Mouse (Mus musculus) cerebral cortex, adult 2 months (tissue): ENCODE measurements around the gene Polr3a.

Experiments
- WGBS: fragments of 180-500 bp; shearing (Covaris S2); methylation state at CpG from one replicate; pipeline ENCODE4 v1.1.7; 2018; 5-methylcytosine and 5-hydroxymethylcytosine counted together

Gene Polr3a

DNA sequence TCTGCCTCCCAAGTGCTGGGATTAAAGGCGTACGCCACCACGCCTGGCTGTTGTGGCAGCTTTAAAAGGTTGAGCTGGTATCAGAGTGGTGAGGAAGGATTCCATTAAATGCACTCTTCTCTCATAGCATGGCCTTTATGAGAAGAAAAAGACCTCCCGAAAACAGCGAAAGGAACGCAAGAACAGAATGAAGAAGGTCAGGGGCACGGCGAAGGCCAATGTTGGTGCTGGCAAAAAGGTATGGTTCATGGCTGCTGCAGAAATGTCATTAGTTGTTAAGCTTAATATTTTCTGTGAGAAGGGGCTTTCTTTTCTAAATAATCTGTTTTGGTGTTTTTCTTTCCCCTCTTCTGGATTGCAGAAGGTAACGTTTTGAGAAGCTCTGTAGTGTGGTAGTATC lies 6.4 kb upstream of the Polr3a start:
- WGBS = 81% methylated on average over 9 of the region's 9 CpGs

DNA sequence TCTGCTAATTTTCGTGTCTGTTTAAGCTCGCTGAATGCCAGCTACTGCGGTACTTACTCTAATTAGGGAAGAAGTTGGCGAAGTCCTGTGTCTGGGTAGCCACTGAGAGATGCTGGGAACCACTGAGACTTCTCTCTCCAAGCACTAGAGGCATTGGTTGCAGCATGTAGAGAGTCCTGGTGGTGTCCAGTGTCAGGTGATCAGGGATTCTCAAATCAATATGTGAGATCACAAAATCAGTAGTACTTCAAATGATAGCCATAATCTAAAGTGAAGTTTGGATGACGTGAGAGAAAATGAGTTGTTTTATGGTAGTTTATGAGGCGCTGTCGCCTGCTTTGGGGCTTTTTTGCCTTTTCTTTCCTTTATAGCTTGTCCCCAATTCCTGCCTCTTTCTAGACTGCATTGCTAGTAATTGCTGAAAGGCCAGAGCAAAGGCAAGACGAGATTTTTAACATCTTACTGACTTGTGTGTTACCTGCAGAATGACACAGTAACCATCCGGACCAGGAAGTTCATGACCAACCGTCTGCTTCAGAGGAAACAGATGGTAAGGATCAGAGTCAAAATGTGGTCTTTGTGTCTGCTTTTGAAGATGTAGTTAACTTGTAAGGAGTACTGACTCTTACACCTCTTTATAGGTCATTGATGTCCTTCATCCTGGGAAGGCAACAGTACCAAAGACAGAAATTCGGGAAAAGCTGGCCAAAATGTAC lies 4.6 kb upstream of the Polr3a start:
- 5% methylated on average over 11 of the region's 11 CpGs for WGBS

DNA sequence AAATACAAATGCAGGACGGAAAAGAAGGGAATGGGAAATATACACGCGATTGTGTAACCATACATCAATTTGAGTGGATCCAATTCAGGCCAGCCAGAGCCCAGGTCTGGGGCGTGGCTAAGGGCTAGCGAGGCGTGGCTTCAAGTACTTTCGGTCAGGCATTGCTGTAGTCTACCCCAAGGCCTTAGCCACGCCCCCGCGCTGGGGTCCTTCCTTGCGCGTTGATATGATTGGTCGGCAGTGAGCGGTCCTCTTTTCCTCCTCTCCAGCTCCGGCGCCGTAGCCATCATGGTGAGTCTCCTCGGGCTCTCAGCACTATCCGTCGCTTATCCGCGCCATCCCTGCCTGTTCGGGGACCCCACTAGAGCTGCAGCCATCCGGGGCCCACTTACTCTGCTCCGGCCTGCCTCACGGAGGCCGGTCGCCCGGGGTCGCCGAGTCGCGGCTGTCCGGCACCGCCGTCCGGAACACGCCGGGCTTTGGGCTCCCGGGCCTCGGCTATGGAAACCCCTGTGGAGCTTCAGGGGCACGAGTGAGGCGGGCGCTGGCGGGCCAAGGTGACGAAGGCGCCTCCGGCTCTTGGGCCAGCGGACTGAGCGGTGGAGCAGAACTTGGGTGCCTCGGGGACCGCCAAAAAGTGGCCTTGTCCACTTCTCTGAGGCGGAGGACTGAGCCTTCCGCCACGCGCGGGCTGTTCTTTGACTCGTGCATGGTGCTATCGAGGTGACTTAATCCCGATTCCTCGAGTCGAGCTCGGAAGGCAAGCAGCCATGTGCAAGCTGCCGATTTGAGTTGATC lies 3.8 kb upstream of the Polr3a start:
- WGBS = under 1% methylated on average over 64 of the region's 64 CpGs

DNA sequence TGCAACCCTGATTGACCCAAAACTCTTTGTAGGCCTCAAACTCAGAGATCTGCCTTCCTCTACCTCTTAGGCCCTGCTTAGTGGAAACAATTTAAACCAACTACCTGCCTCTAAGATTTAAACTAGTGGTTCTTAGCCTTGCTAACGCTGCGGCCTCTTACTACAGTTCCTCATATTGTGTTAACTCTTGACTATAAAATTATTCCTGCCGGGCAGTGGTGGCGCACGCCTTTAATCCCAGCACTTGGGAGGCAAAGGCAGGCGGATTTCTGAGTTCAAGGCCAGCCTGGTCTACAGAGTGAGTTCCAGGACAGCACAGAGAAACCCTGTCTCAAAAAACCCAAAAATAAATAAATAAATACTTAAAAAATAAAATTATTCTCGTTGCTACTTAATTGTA lies 2.9 kb upstream of the Polr3a start:
- 84% methylated on average over 7 of the region's 7 CpGs for WGBS

DNA sequence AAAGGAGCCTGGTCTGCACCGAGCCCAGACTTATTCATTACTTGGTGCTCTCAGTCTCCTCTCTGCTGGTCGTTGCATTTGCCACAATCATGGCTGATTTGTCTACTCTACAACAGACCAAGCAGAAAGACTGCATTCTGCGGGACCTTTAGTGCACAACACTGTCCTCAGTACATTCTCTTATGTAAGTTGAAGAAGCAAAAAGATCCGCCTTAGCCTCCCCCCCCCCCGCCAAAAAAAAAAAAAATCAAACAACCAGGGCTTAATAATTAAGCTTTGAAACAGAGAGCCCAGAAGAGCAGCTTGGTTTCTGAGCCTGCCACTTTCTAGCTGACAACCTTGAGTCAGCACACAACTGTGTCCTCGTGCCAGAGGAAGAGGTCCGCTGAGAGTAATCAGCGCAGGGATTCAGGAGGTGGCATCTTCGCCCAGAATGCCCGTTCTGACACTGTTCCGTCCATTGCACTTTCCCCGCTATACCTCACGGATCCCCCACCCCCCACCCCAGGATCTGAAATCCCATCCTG lies 554 bp downstream of the Polr3a start:
- 4% methylated on average over 13 of the region's 13 CpGs for WGBS

DNA sequence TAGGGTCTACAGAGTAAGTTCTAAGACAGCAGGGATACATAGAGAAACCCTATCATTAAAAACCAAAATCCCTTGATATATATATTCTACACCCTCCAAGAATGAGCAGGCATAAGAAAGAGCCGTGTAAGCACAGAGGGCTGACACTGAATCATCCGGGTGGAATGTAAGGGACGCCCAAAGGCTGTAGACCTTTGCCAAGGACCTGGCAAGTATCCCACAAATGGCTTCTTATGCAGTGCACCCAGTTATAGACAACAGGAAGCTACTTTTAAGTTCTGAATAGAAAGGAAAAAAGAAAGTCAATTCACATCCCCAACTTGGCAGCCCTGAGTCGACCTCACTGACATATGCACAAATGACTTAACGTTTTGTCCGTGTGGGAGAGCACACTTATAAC lies 18.1 kb downstream of the Polr3a start:
- 74% methylated on average over 6 of the region's 6 CpGs for WGBS

DNA sequence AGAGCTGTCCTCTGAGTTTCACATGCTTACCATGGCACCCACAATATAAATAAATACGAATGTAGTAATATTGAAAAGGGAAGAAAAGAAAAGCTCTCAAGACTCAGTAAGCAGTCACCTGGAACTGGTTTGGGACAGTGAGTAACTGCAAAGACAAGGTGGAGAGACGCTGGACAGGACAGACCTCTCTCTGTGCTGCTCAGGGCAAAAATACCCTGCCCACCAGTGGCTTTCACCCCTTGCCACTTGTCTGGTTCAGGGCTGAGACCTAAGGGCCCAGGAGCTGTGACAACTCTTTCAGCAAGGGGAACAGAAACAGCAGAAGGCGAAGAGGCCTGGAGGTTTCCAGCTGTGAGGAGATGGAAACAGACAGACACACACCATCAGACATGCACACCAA lies 28.7 kb downstream of the Polr3a start:
- WGBS = 87% methylated on average over 3 of the region's 3 CpGs

DNA sequence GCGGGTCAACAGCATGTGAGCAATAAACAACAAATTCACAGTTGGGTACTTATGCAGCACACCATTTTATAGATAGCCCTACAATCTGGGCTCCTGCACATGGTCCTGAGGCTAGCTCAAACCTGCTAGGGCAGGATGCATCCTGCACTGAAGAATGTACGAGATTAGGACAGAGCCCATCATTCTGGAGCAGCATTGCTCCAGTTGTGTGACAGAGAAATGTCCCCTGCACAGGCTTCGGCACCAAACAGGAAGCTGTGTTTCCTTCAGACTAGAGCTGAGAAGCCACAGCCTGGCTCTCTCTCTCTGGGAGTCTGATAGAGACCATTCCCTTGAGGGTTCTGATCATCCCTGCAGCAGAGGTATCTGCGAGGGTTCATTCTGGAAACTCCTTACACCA lies 43.3 kb downstream of the Polr3a start:
- 85% methylated on average over 4 of the region's 4 CpGs for WGBS
